Mouse (Mus musculus): ENCODE measurements around the gene H2-DMb2. TPM values are rescaled to one million over a fixed set of nuclear protein-coding genes. Genes with fewer than 3 reads are reported as not detected.

The H2-DMb2 gene
- total RNA-seq, 2 experiments from 2014 or later = 2.0 to 7.5 TPM

Other genes with a start within 250 kb of the H2-DMb2 start
- not detected for gene Platr17, start 238.2 kb upstream of the H2-DMb2 start, total RNA-seq (2021)
- gene Daxx, start 233.9 kb upstream of the H2-DMb2 start, total RNA-seq (2021) = 10 to 100 TPM; 12.3 to 20.7 TPM
- 100 to 1,000 TPM; 111 to 115 TPM for gene Tapbp, start 227.4 kb upstream of the H2-DMb2 start, total RNA-seq (2021)
- gene Zbtb22, start 227.4 kb upstream of the H2-DMb2 start, total RNA-seq (2021) = 10 to 100 TPM; 15.6 to 16.6 TPM
- gene Rgl2, start 213.8 kb upstream of the H2-DMb2 start, total RNA-seq (2021) = 10 to 100 TPM; 30.9 to 31.8 TPM
- 10 to 100 TPM; 69.9 to 76.1 TPM for gene Pfdn6, start 203.0 kb upstream of the H2-DMb2 start, total RNA-seq (2021)
- 10 to 100 TPM; 10.3 to 10.9 TPM for gene Wdr46, start 202.6 kb upstream of the H2-DMb2 start, total RNA-seq (2021)
- gene B3galt4, start 191.8 kb upstream of the H2-DMb2 start, total RNA-seq (2021) = 1 to 10 TPM; 1.3 to 1.8 TPM
- gene Vps52, start 187.5 kb upstream of the H2-DMb2 start, total RNA-seq (2021) = 10 to 100 TPM; 36.8 to 39.7 TPM
- gene Rps18, start 187.3 kb upstream of the H2-DMb2 start, total RNA-seq (2021) = 100 to 1,000 TPM; 419 to 435 TPM
- gene H2-K1, start 143.0 kb upstream of the H2-DMb2 start, total RNA-seq (2021) = 100 to 1,000 TPM; 204 to 337 TPM
- 10 to 100 TPM; 13.2 to 16.9 TPM for gene Ring1, start 118.6 kb upstream of the H2-DMb2 start, total RNA-seq (2021)
- gene H2-Ke6, start 115.2 kb upstream of the H2-DMb2 start, total RNA-seq (2021) = 100 to 1,000 TPM; 131 to 137 TPM
- 10 to 100 TPM; 66.3 to 67.0 TPM for gene Slc39a7, start 111.6 kb upstream of the H2-DMb2 start, total RNA-seq (2021)
- gene Rxrb, start 111.5 kb upstream of the H2-DMb2 start, total RNA-seq (2021) = 10 to 100 TPM; 42.3 to 45.4 TPM
- 1 to 10 TPM in 1 of 2 experiments, under 1 TPM in 1; 0.55 to 1.7 TPM for gene Col11a2, start 103.9 kb upstream of the H2-DMb2 start, total RNA-seq (2021)
- gene H2-Oa, start 51.0 kb upstream of the H2-DMb2 start, total RNA-seq (2021) = 1 to 10 TPM in 1 of 2 experiments, not detected in 1; 1.6 TPM
- 1 to 10 TPM; 5.9 to 7.2 TPM for gene H2-DMa, start 23.8 kb upstream of the H2-DMb2 start, total RNA-seq (2021)
- gene Brd2, start 20.7 kb upstream of the H2-DMb2 start, total RNA-seq (2021) = 10 to 100 TPM; 64.5 to 79.0 TPM
- gene H2-DMb1, start 9.8 kb downstream of the H2-DMb2 start, total RNA-seq (2021) = 1 to 10 TPM; 3.0 to 3.9 TPM
- 10 to 100 TPM in 1 of 2 experiments, 1 to 10 TPM in 1; 5.7 to 11.4 TPM for gene Tap1, start 44.2 kb downstream of the H2-DMb2 start, total RNA-seq (2021)
- 10 to 100 TPM; 13.1 to 25.3 TPM for gene Psmb9, start 44.5 kb downstream of the H2-DMb2 start, total RNA-seq (2021)
- 10 to 100 TPM; 19.5 to 34.4 TPM for gene Psmb8, start 54.4 kb downstream of the H2-DMb2 start, total RNA-seq (2021)
- 10 to 100 TPM; 25.3 to 33.3 TPM for gene Tap2, start 60.2 kb downstream of the H2-DMb2 start, total RNA-seq (2021)
- gene H2-Ob, start 95.6 kb downstream of the H2-DMb2 start, total RNA-seq (2021) = 1 to 10 TPM in 1 of 2 experiments, under 1 TPM in 1; 0.77 to 5.7 TPM
- 10 to 100 TPM; 36.6 to 43.8 TPM for gene H2-Ab1, start 114.4 kb downstream of the H2-DMb2 start, total RNA-seq (2021)
- 10 to 100 TPM; 52.0 to 53.2 TPM for gene H2-Aa, start 144.5 kb downstream of the H2-DMb2 start, total RNA-seq (2021)
- 10 to 100 TPM; 54.9 to 60.2 TPM for gene H2-Eb1, start 162.6 kb downstream of the H2-DMb2 start, total RNA-seq (2021)
- under 1 TPM in 1 of 2 experiments, not detected in 1; 0.46 TPM for gene H2-Eb2, start 182.4 kb downstream of the H2-DMb2 start, total RNA-seq (2021)
- gene Btnl2, start 211.5 kb downstream of the H2-DMb2 start, total RNA-seq (2021) = under 1 TPM; 0.26 to 0.32 TPM
- not detected for gene Btnl1, start 233.8 kb downstream of the H2-DMb2 start, total RNA-seq (2021)